Mouse (Mus musculus) heart, postnatal 0 days (tissue): Measurements from ENCODE around the gene Maob. TPM values are rescaled to one million over a fixed set of nuclear protein-coding genes. Genes with fewer than 3 reads are reported as not detected.

Source experiments
- ATAC-seq: fragments of 200-750 bp; cut with Nextera tagmentation; 2 replicates; pipeline ENCODE4 v1.8.0; 2017; ENCODE audit warnings: low read depth, moderate number of reproducible peaks, moderate library complexity; ENCODE audit not compliant: insufficient read depth
- DNase-seq: peaks from one replicate; pipeline ENCODE4 v3.0.0-alpha.2; 2016; ENCODE audit warnings: low spot score
- H3K27ac ChIP-seq: fragments of 300-500 bp; sonication (generic); 2 replicates; pipeline ENCODE4 v1.5.1; 2014; ENCODE audit warnings: low read depth, mild to moderate bottlenecking
- H3K27me3 ChIP-seq: fragments of 300-500 bp; sonication (generic); 2 replicates; pipeline ENCODE4 v1.6.1; 2014; ENCODE audit warnings: low read length, mixed read lengths; ENCODE audit not compliant: control insufficient read depth, insufficient read depth
- H3K36me3 ChIP-seq: fragments of 300-500 bp; sonication (generic); replicated peaks from 2 replicates; pipeline ENCODE4 v1.6.1; 2014; ENCODE audit warnings: low read length, mixed read lengths; ENCODE audit not compliant: control insufficient read depth, insufficient read depth
- H3K4me1 ChIP-seq: fragments of 300-500 bp; sonication (generic); 2 replicates; pipeline ENCODE4 v1.6.1; 2014; ENCODE audit warnings: antibody characterized with exemption; ENCODE audit not compliant: control insufficient read depth, insufficient read depth
- H3K4me2 ChIP-seq: fragments of 300-500 bp; sonication (generic); 2 replicates; pipeline ENCODE4 v1.6.1; 2014; ENCODE audit warnings: low read depth, mild to moderate bottlenecking, low read length, moderate library complexity
- H3K4me3 ChIP-seq: fragments of 300-500 bp; sonication (generic); 2 replicates; pipeline ENCODE4 v1.5.1; 2014; ENCODE audit warnings: low read depth, low read length
- H3K9ac ChIP-seq: fragments of 300-500 bp; sonication (generic); replicated peaks from 2 replicates; pipeline ENCODE4 v1.6.1; 2014; ENCODE audit warnings: low read depth, low read length, mixed read lengths
- H3K9me3 ChIP-seq: fragments of 300-500 bp; sonication (generic); replicated peaks from 2 replicates; pipeline ENCODE4 v1.6.1; 2016; ENCODE audit warnings: low read length; ENCODE audit not compliant: control insufficient read depth
- CTCF ChIP-seq: IDR thresholded peaks from 2 replicates; pipeline ENCODE4 v1.5.1; 2016; ENCODE audit warnings: antibody characterized with exemption, control low read depth, low read depth
- EP300 ChIP-seq: IDR thresholded peaks from 2 replicates; pipeline ENCODE4 v1.6.1; 2016; ENCODE audit warnings: antibody characterized with exemption, low read depth
- WGBS: fragments of 180-500 bp; shearing (Covaris S2); extraction: QIAGEN DNeasy Blood & Tissue Kit; methylation state at CpG from one replicate; pipeline ENCODE4 v1.1.7; 2014; 5-methylcytosine and 5-hydroxymethylcytosine counted together
- polyA plus RNA-seq: library from polyadenylated mRNA; unstranded; fragments of >200 nt; fragmentation: Nextera tagmentation; extraction: Ambion mirVana; gene quantifications from 2 replicates; pipeline ENCODE4 v1.2.1, GENCODE M21; 2015
- total RNA-seq: library from RNA; depleted of rRNA; stranded (reverse); fragments of >200 nt; gene quantifications from 2 replicates; pipeline ENCODE4 v1.2.3, GENCODE M21; 2014; ENCODE audit warnings: low replicate concordance; rRNA removed

The Maob gene
- 0.85 and 7.1 TPM in 2 replicates for total RNA-seq
- polyA plus RNA-seq, result 10.0 and 10.1 TPM in 2 replicates

- Histone ChIP-seq H3K4me2 (peak within 1 kb of the TSS; percentile 58), H3K4me3 (peak within 1 kb of the TSS; percentile 37), H3K27me3 (no peaks in the 10 kb centered on the region), H3K9ac (no peak within 1 kb of the TSS; the same call in 1 of the 2 replicates), H3K36me3 (no peaks in the 10 kb centered on the region), H3K27ac (no peak within 1 kb of the TSS), H3K9me3 (no peaks in the 10 kb centered on the region), H3K4me1 (no peaks in the 10 kb centered on the region)
- TF ChIP-seq CTCF (no peak), EP300 (no peak)
- no peak for DNase-seq
- 12% methylated on average over 14 of the region's 18 CpGs for WGBS
- ATAC-seq, result peak; percentile 77
These were observed at the start of gene Maob for GRCm38 (mm10) chrX:16817261-16817769. Gene Maob (minus strand): TSS chrX:16817366.

GRCm38 (mm10) chrX:16860244-16860643, 43.1 kb upstream of the Maob start:
- H3K27me3 ChIP-seq, result no peaks in the 10 kb centered on the region
- no peak overlapping the region for H3K4me2 ChIP-seq
- H3K36me3 ChIP-seq, result no peaks in the 10 kb centered on the region
- H3K4me3 ChIP-seq, result no peak overlapping the region
- no peaks in the 10 kb centered on the region for H3K4me1 ChIP-seq
- DNase-seq, result no peak
- TF ChIP-seq EP300 (no peak), CTCF (peak; percentile 37)
- H3K9me3 ChIP-seq, result no peaks in the 10 kb centered on the region
- no peak overlapping the region for H3K27ac ChIP-seq
- no peak for ATAC-seq
- no peak overlapping the region for H3K9ac ChIP-seq

- no peaks in the 10 kb centered on the region for H3K9me3 ChIP-seq
- H3K4me2 ChIP-seq, result no peak overlapping the region
- no peaks in the 10 kb centered on the region for H3K4me1 ChIP-seq
- no peak overlapping the region for H3K27ac ChIP-seq
- DNase-seq (no peak), ATAC-seq (no peak)
- H3K9ac ChIP-seq, result no peak overlapping the region
- no peaks in the 10 kb centered on the region for H3K27me3 ChIP-seq
- TF ChIP-seq EP300, result no peak
- no peak for TF ChIP-seq CTCF
- H3K36me3 ChIP-seq, result no peaks in the 10 kb centered on the region
- WGBS, result 70% methylated on average over 2 of the region's 2 CpGs
- no peak overlapping the region for H3K4me3 ChIP-seq
These were observed 28.9 kb upstream of the Maob start for GRCm38 (mm10) chrX:16846034-16846433.

- 60% methylated on average over 2 of the region's 2 CpGs for WGBS
- TF ChIP-seq CTCF, result no peak
- no peak for TF ChIP-seq EP300
- no peak overlapping the region for H3K27ac ChIP-seq
These were observed 24.3 kb upstream of the Maob start for GRCm38 (mm10) chrX:16841443-16841842.

GRCm38 (mm10) chrX:16837293-16837692, 20.1 kb upstream of the Maob start:
- ATAC-seq (no peak), DNase-seq (no peak)
- Histone ChIP-seq H3K27ac (no peak overlapping the region), H3K4me3 (no peak overlapping the region), H3K27me3 (no peaks in the 10 kb centered on the region), H3K4me2 (no peak overlapping the region), H3K4me1 (no peaks in the 10 kb centered on the region), H3K9me3 (no peaks in the 10 kb centered on the region), H3K9ac (no peak overlapping the region), H3K36me3 (no peaks in the 10 kb centered on the region)
- TF ChIP-seq EP300, result no peak
- TF ChIP-seq CTCF, result no peak
- 70% methylated on average over 1 of the region's 1 CpGs for WGBS

More at GRCm38 (mm10) chrX:16841443-16841842, 24.3 kb upstream of the Maob start:
- ATAC-seq (no peak), DNase-seq (no peak)
- H3K9me3 ChIP-seq, result no peaks in the 10 kb centered on the region
- H3K4me3 ChIP-seq, result no peak overlapping the region
- H3K4me2 ChIP-seq, result no peak overlapping the region
- H3K27me3 ChIP-seq, result no peaks in the 10 kb centered on the region
- no peaks in the 10 kb centered on the region for H3K4me1 ChIP-seq
- H3K9ac ChIP-seq, result no peak overlapping the region
- no peaks in the 10 kb centered on the region for H3K36me3 ChIP-seq

- H3K27ac ChIP-seq, result no peak overlapping the region
- no peaks in the 10 kb centered on the region for H3K9me3 ChIP-seq
- no peak overlapping the region for H3K4me2 ChIP-seq
- no peaks in the 10 kb centered on the region for H3K4me1 ChIP-seq
- no peaks in the 10 kb centered on the region for H3K36me3 ChIP-seq
- DNase-seq, result no peak
- H3K4me3 ChIP-seq, result no peak overlapping the region
- H3K27me3 ChIP-seq, result no peaks in the 10 kb centered on the region
- H3K9ac ChIP-seq, result no peak overlapping the region
- no peak for ATAC-seq
- no peak for TF ChIP-seq EP300
These were observed 19.4 kb upstream of the Maob start for GRCm38 (mm10) chrX:16836488-16837082.
